Mouse (Mus musculus): Measurements from ENCODE around the gene Gm8138.
"Not testable (repeated sequence)": the region's sequence is repeated elsewhere in the genome, so short reads cannot be mapped to it uniquely, and the experiment has no call there.

Gm8138 gene

GRCm38 (mm10) chr14:43416250-43416649, at the start of gene Gm8138:
TSS of gene Gm8138 (minus strand) at chr14:43416350.
- not testable (repeated sequence) for DNase-seq

GRCm38 (mm10) chr14:43361713-43362112, 54.4 kb downstream of the Gm8138 start:
- DNase-seq = not testable (repeated sequence)

Data from kidney, adult 9 months (tissue).